Mouse (Mus musculus) intestine, postnatal 0 days (tissue): Measurements from ENCODE around the gene Vps35l. TPM values are rescaled to one million over a fixed set of nuclear protein-coding genes. Genes with fewer than 3 reads are reported as not detected.

ENCODE experiments used
- ATAC-seq: fragments of 200-750 bp; cut with Nextera tagmentation; 2 replicates; pipeline ENCODE4 v1.8.0; 2017; ENCODE audit warnings: mild to moderate bottlenecking, moderate TSS enrichment, moderate library complexity
- H3K27ac ChIP-seq: fragments of 300-500 bp; sonication (generic); 2 replicates; pipeline ENCODE4 v1.5.1; 2014; ENCODE audit warnings: mild to moderate bottlenecking, low read depth, low read length, moderate library complexity
- H3K27me3 ChIP-seq: fragments of 300-500 bp; sonication (generic); replicated peaks from 2 replicates; pipeline ENCODE4 v1.6.1; 2014; ENCODE audit warnings: low read length, mixed read lengths; ENCODE audit not compliant: control insufficient read depth, insufficient read depth
- H3K36me3 ChIP-seq: fragments of 300-500 bp; sonication (generic); 2 replicates; pipeline ENCODE4 v1.6.1; 2014; ENCODE audit warnings: mild to moderate bottlenecking, moderate library complexity; ENCODE audit not compliant: control insufficient read depth, insufficient read depth
- H3K4me1 ChIP-seq: fragments of 300-500 bp; sonication (generic); replicated peaks from 2 replicates; pipeline ENCODE4 v1.6.1; 2014; ENCODE audit warnings: antibody characterized with exemption, low read length, mixed read lengths; ENCODE audit not compliant: control insufficient read depth, insufficient read depth
- H3K4me2 ChIP-seq: fragments of 300-500 bp; sonication (generic); replicated peaks from 2 replicates; pipeline ENCODE4 v1.6.1; 2014; ENCODE audit warnings: low read depth, mild to moderate bottlenecking, moderate library complexity
- H3K4me3 ChIP-seq: fragments of 300-500 bp; sonication (generic); 2 replicates; pipeline ENCODE4 v1.5.1; 2014; ENCODE audit warnings: low read depth, low read length
- H3K9ac ChIP-seq: fragments of 300-500 bp; sonication (generic); 2 replicates; pipeline ENCODE4 v1.6.1; 2014; ENCODE audit warnings: mild to moderate bottlenecking, low read depth, low read length
- H3K9me3 ChIP-seq: fragments of 300-500 bp; sonication (generic); 2 replicates; pipeline ENCODE4 v1.6.1; 2016; ENCODE audit warnings: mixed run types; ENCODE audit not compliant: control insufficient read depth
- CTCF ChIP-seq: sonication (generic); IDR thresholded peaks from 2 replicates; pipeline ENCODE4 v1.5.1; 2016; ENCODE audit warnings: low read depth, mild to moderate bottlenecking, control low read depth, antibody characterized with exemption, moderate library complexity
- WGBS: fragments of 180-500 bp; shearing (Covaris S2); extraction: QIAGEN DNeasy Blood & Tissue Kit; methylation state at CpG from one replicate; pipeline ENCODE4 v1.1.7; 2014; 5-methylcytosine and 5-hydroxymethylcytosine counted together
- polyA plus RNA-seq: library from polyadenylated mRNA; unstranded; fragments of >200 nt; fragmentation: Nextera tagmentation; extraction: Ambion mirVana; gene quantifications from 2 replicates; pipeline ENCODE4 v1.2.1, GENCODE M21; 2015

The Vps35l gene
- polyA plus RNA-seq, 1 experiment from 2014 or later: 57.8 TPM

- no peak for ATAC-seq
- Histone ChIP-seq H3K27ac (no peak overlapping the region), H3K27me3 (no peaks in the 10 kb centered on the region), H3K4me1 (no peaks in the 10 kb centered on the region), H3K9me3 (no peaks in the 10 kb centered on the region), H3K9ac (no peak overlapping the region), H3K36me3 (peaks cover 60% of the 10 kb centered on the region), H3K4me2 (no peak overlapping the region), H3K4me3 (no peak overlapping the region)
- WGBS: 82% methylated on average over 3 of the region's 3 CpGs
- TF ChIP-seq CTCF: no peak
These were observed 61.8 kb downstream of the Vps35l start for GRCm38 (mm10) chr7:118801791-118802190.

GRCm38 (mm10) chr7:118803425-118803824 lies 63.4 kb downstream of the Vps35l start:
- no peaks in the 10 kb centered on the region for H3K9me3 ChIP-seq
- no peak overlapping the region for H3K4me2 ChIP-seq
- no peaks in the 10 kb centered on the region for H3K27me3 ChIP-seq
- H3K36me3 ChIP-seq: peaks cover 56% of the 10 kb centered on the region
- TF ChIP-seq CTCF: no peak
- H3K4me1 ChIP-seq: no peaks in the 10 kb centered on the region
- no peak overlapping the region for H3K27ac ChIP-seq
- no peak overlapping the region for H3K4me3 ChIP-seq
- no peak for ATAC-seq
- 65% methylated on average over 8 of the region's 8 CpGs for WGBS
- H3K9ac ChIP-seq: no peak overlapping the region

GRCm38 (mm10) chr7:118806631-118807411 lies 66.8 kb downstream of the Vps35l start:
- H3K36me3 ChIP-seq: peaks cover 53% of the 10 kb centered on the region
- H3K4me3 ChIP-seq: no peak overlapping the region
- ATAC-seq: no peak
- no peaks in the 10 kb centered on the region for H3K9me3 ChIP-seq
- H3K4me2 ChIP-seq: no peak overlapping the region
- no peak overlapping the region for H3K27ac ChIP-seq
- TF ChIP-seq CTCF: no peak
- no peaks in the 10 kb centered on the region for H3K4me1 ChIP-seq
- no peaks in the 10 kb centered on the region for H3K27me3 ChIP-seq
- H3K9ac ChIP-seq: no peak overlapping the region
- WGBS: 53% methylated on average over 16 of the region's 16 CpGs

GRCm38 (mm10) chr7:118807899-118808298 lies 67.9 kb downstream of the Vps35l start:
- no peak overlapping the region for H3K4me2 ChIP-seq
- 55% methylated on average over 8 of the region's 8 CpGs for WGBS
- H3K27me3 ChIP-seq: no peaks in the 10 kb centered on the region
- H3K9ac ChIP-seq: no peak overlapping the region
- H3K4me3 ChIP-seq: no peak overlapping the region
- no peaks in the 10 kb centered on the region for H3K4me1 ChIP-seq
- no peak for TF ChIP-seq CTCF
- no peak overlapping the region for H3K27ac ChIP-seq
- ATAC-seq: no peak
- H3K36me3 ChIP-seq: peaks cover 48% of the 10 kb centered on the region; the same call in 1 of the 2 replicates
- no peaks in the 10 kb centered on the region for H3K9me3 ChIP-seq

GRCm38 (mm10) chr7:118811407-118812106 lies 71.5 kb downstream of the Vps35l start:
- ATAC-seq: no peak
- Histone ChIP-seq H3K27ac (no peak overlapping the region), H3K9ac (no peak overlapping the region), H3K4me3 (no peak overlapping the region), H3K4me2 (no peak overlapping the region), H3K27me3 (no peaks in the 10 kb centered on the region), H3K4me1 (no peaks in the 10 kb centered on the region), H3K9me3 (no peaks in the 10 kb centered on the region), H3K36me3 (peaks cover 59% of the 10 kb centered on the region)
- no peak for TF ChIP-seq CTCF
- 59% methylated on average over 12 of the region's 12 CpGs for WGBS

- no peak overlapping the region for H3K27ac ChIP-seq
- no peak overlapping the region for H3K4me3 ChIP-seq
- no peaks in the 10 kb centered on the region for H3K4me1 ChIP-seq
- H3K9ac ChIP-seq: no peak overlapping the region
- no peaks in the 10 kb centered on the region for H3K9me3 ChIP-seq
- no peak overlapping the region for H3K4me2 ChIP-seq
- peaks cover 66% of the 10 kb centered on the region for H3K36me3 ChIP-seq
- no peak for ATAC-seq
- H3K27me3 ChIP-seq: no peaks in the 10 kb centered on the region
- TF ChIP-seq CTCF: no peak
- WGBS: 92% methylated on average over 4 of the region's 4 CpGs
These were observed 73.6 kb downstream of the Vps35l start for GRCm38 (mm10) chr7:118813592-118813991.
